Mouse (Mus musculus) hindbrain, embryonic 16.5 days (tissue): ENCODE results near the gene Rtkn. TPM values are rescaled to one million over a fixed set of nuclear protein-coding genes. Genes with fewer than 3 reads are reported as not detected.

Experiments used
- ATAC-seq: fragments of 200-750 bp; cut with Nextera tagmentation; 2 replicates; pipeline ENCODE4 v1.8.0; 2017; ENCODE audit warnings: moderate TSS enrichment, moderate library complexity
- H3K27ac ChIP-seq: fragments of 300-500 bp; sonication (generic); 2 replicates; pipeline ENCODE4 v1.5.1; 2014; ENCODE audit warnings: low read depth, mild to moderate bottlenecking, control low read depth, low read length, moderate library complexity
- H3K27me3 ChIP-seq: fragments of 300-500 bp; sonication (generic); replicated peaks from 2 replicates; pipeline ENCODE4 v1.6.1; 2014; ENCODE audit warnings: low read length; ENCODE audit not compliant: control insufficient read depth, insufficient read depth
- H3K36me3 ChIP-seq: fragments of 300-500 bp; sonication (generic); 2 replicates; pipeline ENCODE4 v1.6.1; 2014; ENCODE audit warnings: mild to moderate bottlenecking, low read length, moderate library complexity, mixed read lengths; ENCODE audit not compliant: control insufficient read depth, insufficient read depth
- H3K4me1 ChIP-seq: fragments of 300-500 bp; sonication (generic); 2 replicates; pipeline ENCODE4 v1.6.1; 2014; ENCODE audit warnings: low read depth, low read length; ENCODE audit not compliant: control insufficient read depth, insufficient read depth
- H3K4me2 ChIP-seq: fragments of 300-500 bp; sonication (generic); 2 replicates; pipeline ENCODE4 v1.6.1; 2014; ENCODE audit warnings: mild to moderate bottlenecking, low read length, control low read depth, moderate library complexity
- H3K4me3 ChIP-seq: fragments of 300-500 bp; sonication (generic); 2 replicates; pipeline ENCODE4 v1.5.1; 2014; ENCODE audit warnings: mild to moderate bottlenecking, low read length, control low read depth, moderate library complexity
- H3K9ac ChIP-seq: fragments of 300-500 bp; sonication (generic); 2 replicates; pipeline ENCODE4 v1.6.1; 2014; ENCODE audit warnings: low read depth, mild to moderate bottlenecking, control low read depth, low read length, moderate library complexity
- H3K9me3 ChIP-seq: fragments of 300-500 bp; sonication (generic); 2 replicates; pipeline ENCODE4 v1.6.1; 2014; ENCODE audit warnings: mild to moderate bottlenecking, low read length, moderate library complexity; ENCODE audit not compliant: control insufficient read depth
- WGBS: fragments of 180-500 bp; shearing (Covaris S2); extraction: QIAGEN DNeasy Blood & Tissue Kit; methylation state at CpG from one replicate; pipeline ENCODE4 v1.1.7; 2014; 5-methylcytosine and 5-hydroxymethylcytosine counted together
- polyA plus RNA-seq: library from polyadenylated mRNA; unstranded; fragments of >200 nt; fragmentation: Nextera tagmentation; extraction: Ambion mirVana; gene quantifications from 2 replicates; pipeline ENCODE4 v1.2.1, GENCODE M21; 2015

Rtkn gene
- polyA plus RNA-seq, 1 experiment from 2014 or later = 18.9 TPM

- H3K4me2 ChIP-seq = peak overlapping the region; percentile 98
- H3K9me3 ChIP-seq = no peaks in the 10 kb centered on the region
- H3K4me3 ChIP-seq = peak overlapping the region; percentile 80
- no peaks in the 10 kb centered on the region for H3K27me3 ChIP-seq
- H3K9ac ChIP-seq = peak overlapping the region; percentile 86
- H3K27ac ChIP-seq = peak overlapping the region; percentile 96
- ATAC-seq = 0 out of 2 replicates have a peak, but pooled peaks have one; percentile 1
- H3K4me1 ChIP-seq = peaks cover 40% of the 10 kb centered on the region
- WGBS = under 1% methylated on average over 29 of the region's 52 CpGs
- peaks cover 14% of the 10 kb centered on the region; the same call in 1 of the 2 replicates for H3K36me3 ChIP-seq
Observed at GRCm38 (mm10) chr6:83121863-83122710, 13.2 kb upstream of the Rtkn start.

GRCm38 (mm10) chr6:83122961-83123360 lies 12.3 kb upstream of the Rtkn start:
- Histone ChIP-seq H3K36me3 (peaks cover 7% of the 10 kb centered on the region; the same call in 1 of the 2 replicates), H3K27me3 (no peaks in the 10 kb centered on the region), H3K4me3 (no peak overlapping the region), H3K9me3 (no peaks in the 10 kb centered on the region), H3K4me1 (peaks cover 40% of the 10 kb centered on the region), H3K4me2 (peak overlapping the region; percentile 98), H3K27ac (no peak overlapping the region), H3K9ac (no peak overlapping the region)
- no peak for ATAC-seq
- WGBS = 56% methylated on average over 5 of the region's 5 CpGs

GRCm38 (mm10) chr6:83124851-83125312 lies 10.4 kb upstream of the Rtkn start:
- Histone ChIP-seq H3K4me1 (peaks cover 33% of the 10 kb centered on the region), H3K9ac (peak overlapping the region; percentile 77), H3K36me3 (peaks cover 2% of the 10 kb centered on the region; the same call in 1 of the 2 replicates), H3K27me3 (no peaks in the 10 kb centered on the region), H3K4me3 (peak overlapping the region; percentile 89), H3K4me2 (peak overlapping the region; percentile 94), H3K9me3 (no peaks in the 10 kb centered on the region), H3K27ac (peak overlapping the region; percentile 66)
- under 1% methylated on average over 30 of the region's 30 CpGs for WGBS
- peak; percentile 40 for ATAC-seq

GRCm38 (mm10) chr6:83125331-83125730 lies 9.9 kb upstream of the Rtkn start, which contains the start of gene Ino80b:
Ino80b (minus strand) TSS chr6:83125431.
- Histone ChIP-seq H3K9ac (peak within 1 kb of the TSS; percentile 77), H3K36me3 (peaks cover 2% of the 10 kb centered on the region; the same call in 1 of the 2 replicates), H3K4me3 (peak within 1 kb of the TSS; percentile 89), H3K27me3 (no peaks in the 10 kb centered on the region), H3K9me3 (no peaks in the 10 kb centered on the region), H3K27ac (peak within 1 kb of the TSS; percentile 66), H3K4me2 (peak within 1 kb of the TSS; percentile 94), H3K4me1 (peaks cover 29% of the 10 kb centered on the region)
- ATAC-seq = no peak
- WGBS = 30% methylated on average over 5 of the region's 5 CpGs

GRCm38 (mm10) chr6:83127419-83127818 lies 7.8 kb upstream of the Rtkn start:
- Histone ChIP-seq H3K4me2 (no peak overlapping the region), H3K36me3 (peaks cover 2% of the 10 kb centered on the region; the same call in 1 of the 2 replicates), H3K27ac (no peak overlapping the region), H3K9me3 (no peaks in the 10 kb centered on the region), H3K27me3 (no peaks in the 10 kb centered on the region), H3K4me1 (peaks cover 18% of the 10 kb centered on the region), H3K9ac (no peak overlapping the region), H3K4me3 (no peak overlapping the region)
- WGBS = 94% methylated on average over 5 of the region's 5 CpGs
- no peak for ATAC-seq

- no peak for ATAC-seq
- Histone ChIP-seq H3K36me3 (no peaks in the 10 kb centered on the region), H3K27me3 (peaks cover 8% of the 10 kb centered on the region; the same call in 1 of the 2 replicates), H3K27ac (no peak overlapping the region), H3K9me3 (no peaks in the 10 kb centered on the region), H3K9ac (no peak overlapping the region), H3K4me2 (no peak overlapping the region), H3K4me3 (no peak overlapping the region), H3K4me1 (peaks cover 9% of the 10 kb centered on the region; the same call in 1 of the 2 replicates)
- 76% methylated on average over 6 of the region's 6 CpGs for WGBS
Observed at GRCm38 (mm10) chr6:83131469-83132034, 3.7 kb upstream of the Rtkn start.

GRCm38 (mm10) chr6:83132176-83132919 lies 2.9 kb upstream of the Rtkn start:
- Histone ChIP-seq H3K9ac (no peak overlapping the region), H3K9me3 (no peaks in the 10 kb centered on the region), H3K4me2 (no peak overlapping the region), H3K27me3 (peaks cover 8% of the 10 kb centered on the region; the same call in 1 of the 2 replicates), H3K4me1 (peaks cover 9% of the 10 kb centered on the region; the same call in 1 of the 2 replicates), H3K27ac (no peak overlapping the region), H3K36me3 (no peaks in the 10 kb centered on the region), H3K4me3 (no peak overlapping the region)
- WGBS = 88% methylated on average over 9 of the region's 9 CpGs
- no peak for ATAC-seq

GRCm38 (mm10) chr6:83134226-83134625 lies 1.0 kb upstream of the Rtkn start:
- Histone ChIP-seq H3K36me3 (no peaks in the 10 kb centered on the region), H3K4me1 (peaks cover 12% of the 10 kb centered on the region; the same call in 1 of the 2 replicates), H3K9me3 (no peaks in the 10 kb centered on the region), H3K27me3 (peaks cover 8% of the 10 kb centered on the region; the same call in 1 of the 2 replicates), H3K4me3 (no peak overlapping the region), H3K4me2 (no peak overlapping the region), H3K27ac (no peak overlapping the region), H3K9ac (no peak overlapping the region)
- ATAC-seq = no peak
- WGBS = 74% methylated on average over 3 of the region's 3 CpGs
